ENCODE assay signal across 10 mouse cellular contexts in the genomic region with DNA sequence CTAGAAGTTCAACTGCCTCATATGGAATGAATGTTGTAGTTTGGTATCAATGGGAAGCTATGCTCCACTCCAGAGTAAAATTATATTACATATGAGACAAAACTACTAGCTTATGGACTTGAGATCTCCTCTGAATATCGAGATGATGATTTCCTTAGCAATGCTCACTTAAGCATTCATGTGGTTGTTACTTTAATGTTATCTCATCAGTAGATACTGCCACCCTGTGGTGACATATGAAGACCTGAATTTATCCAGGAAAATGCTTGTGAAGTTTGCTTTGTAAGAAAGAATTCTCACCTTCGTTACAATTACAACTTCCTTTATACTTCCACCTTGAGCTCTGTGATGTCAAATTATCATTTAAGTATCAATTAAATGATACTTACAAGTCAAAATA.
DNase-seq lines count a peak whose midpoint lies in the region; ATAC-seq and TF ChIP-seq lines count a peak whose summit lies in the region.
"Had no signal": no experiment of that assay in that cellular context is flagged by ENCODE, and none has a peak within 500 bp of the region (broad histone marks: within the 10 kb centered on the region; RNA-seq: fewer than 3 reads in every experiment).

No protein-coding gene starts in this region.

- TF ChIP-seq EP300 in liver, embryonic 14.5 days (IDR thresholded peaks at IDR 0.05; ENCODE audit: low read depth), result no peak

- no peaks in the 10 kb centered on the region for H3K4me1 ChIP-seq in forebrain, embryonic 14.5 days (ENCODE audit: control insufficient read depth, insufficient read depth, low read length)
- H3K4me1 ChIP-seq in forebrain, embryonic 12.5 days, result no peaks in the 10 kb centered on the region
- no peaks in the 10 kb centered on the region; a peak in 1 of 4 replicates for H3K4me1 ChIP-seq in liver, embryonic 14.5 days (replicated peaks; ENCODE audit: control insufficient read depth in 2 of 2, insufficient read depth in 2 of 2, low read length in 1 of 2)
- no peaks in the 10 kb centered on the region for H3K4me1 ChIP-seq in liver, embryonic 11.5 days (replicated peaks; ENCODE audit: control insufficient read depth, insufficient read depth, low read length)
- H3K4me1 ChIP-seq in midbrain, postnatal 0 days (ENCODE audit: insufficient read depth, low read length), result no peaks in the 10 kb centered on the region
- H3K4me1 ChIP-seq: stomach, embryonic 15.5 days had no signal

- WGBS in forebrain, embryonic 14.5 days, result 14% methylated on average over 2 of the region's 2 CpGs
- 23% methylated on average over 2 of the region's 2 CpGs for WGBS in forebrain, embryonic 12.5 days
- 19% methylated on average over 2 of the region's 2 CpGs for WGBS in liver, embryonic 14.5 days (ENCODE audit: insufficient replicate concordance)
- WGBS in liver, embryonic 11.5 days, result 35% methylated on average over 2 of the region's 2 CpGs
- WGBS in midbrain, postnatal 0 days, result 10% methylated on average over 2 of the region's 2 CpGs

- H3K36me3 ChIP-seq in forebrain, embryonic 14.5 days (ENCODE audit: control insufficient read depth, insufficient read depth, low read length), result no peaks in the 10 kb centered on the region
- H3K36me3 ChIP-seq in forebrain, embryonic 12.5 days (replicated peaks), result no peaks in the 10 kb centered on the region
- H3K36me3 ChIP-seq in liver, embryonic 14.5 days (replicated peaks; ENCODE audit: control insufficient read depth, insufficient read depth, low read depth), result no peaks in the 10 kb centered on the region
- no peaks in the 10 kb centered on the region for H3K36me3 ChIP-seq in liver, embryonic 11.5 days (ENCODE audit: control insufficient read depth, insufficient read depth, low read length)
- no peaks in the 10 kb centered on the region for H3K36me3 ChIP-seq in midbrain, postnatal 0 days (ENCODE audit: insufficient read depth, low read length)
- H3K36me3 ChIP-seq: embryonic facial prominence, embryonic 12.5 days; stomach, embryonic 15.5 days had no signal

- H3K9me3 ChIP-seq in forebrain, embryonic 14.5 days (replicated peaks; ENCODE audit: control insufficient read depth, low read length), result no peaks in the 10 kb centered on the region
- no peaks in the 10 kb centered on the region for H3K9me3 ChIP-seq in forebrain, embryonic 12.5 days
- H3K9me3 ChIP-seq in liver, embryonic 14.5 days (ENCODE audit: control insufficient read depth, low read length), result no peaks in the 10 kb centered on the region
- H3K9me3 ChIP-seq in liver, embryonic 11.5 days (ENCODE audit: control insufficient read depth, low read length), result no peaks in the 10 kb centered on the region
- H3K9me3 ChIP-seq in midbrain, postnatal 0 days (ENCODE audit: low read length), result no peaks in the 10 kb centered on the region
- H3K9me3 ChIP-seq: embryonic facial prominence, embryonic 12.5 days; stomach, embryonic 15.5 days had no signal

- 0 out of 2 replicates have a peak, but pooled peaks have one; percentile 40 for ATAC-seq in forebrain, embryonic 14.5 days
- ATAC-seq in forebrain, embryonic 12.5 days (ENCODE audit: low FRiP score), result no peak
- ATAC-seq in liver, embryonic 14.5 days (ENCODE audit: insufficient read depth), result no peak
- no peak for ATAC-seq in liver, embryonic 11.5 days (replicated peaks; ENCODE audit: low FRiP score)
- no peak for ATAC-seq in midbrain, postnatal 0 days (ENCODE audit: low FRiP score)
- no peak for ATAC-seq in granulocyte monocyte progenitor cell, adult 5-6 weeks (replicated peaks; ENCODE audit: poor library complexity, severe bottlenecking)

- H3K4me2 ChIP-seq in forebrain, embryonic 14.5 days (ENCODE audit: low read length), result no peak overlapping the region
- no peak overlapping the region for H3K4me2 ChIP-seq in forebrain, embryonic 12.5 days
- H3K4me2 ChIP-seq in liver, embryonic 14.5 days (ENCODE audit: low read depth), result no peak overlapping the region
- H3K4me2 ChIP-seq in liver, embryonic 11.5 days, result no peak overlapping the region
- H3K4me2 ChIP-seq in midbrain, postnatal 0 days (ENCODE audit: low read depth, low read length, poor library complexity, severe bottlenecking), result no peak overlapping the region
- H3K4me2 ChIP-seq: embryonic facial prominence, embryonic 12.5 days; stomach, embryonic 15.5 days had no signal

- no peak overlapping the region for H3K4me3 ChIP-seq in forebrain, embryonic 14.5 days (ENCODE audit: low read depth, low read length)
- H3K4me3 ChIP-seq in forebrain, embryonic 12.5 days (replicated peaks), result no peak overlapping the region
- H3K4me3 ChIP-seq in liver, embryonic 14.5 days (ENCODE audit: insufficient read depth in 1 of 2, low read depth in 2 of 2, low read length in 2 of 2), result no peak overlapping the region
- H3K4me3 ChIP-seq in liver, embryonic 11.5 days (ENCODE audit: low read depth, low read length), result no peak overlapping the region
- no peak overlapping the region for H3K4me3 ChIP-seq in midbrain, postnatal 0 days (ENCODE audit: low read depth, low read length)
- H3K4me3 ChIP-seq: embryonic facial prominence, embryonic 12.5 days; stomach, embryonic 15.5 days had no signal

- peak; percentile 14; the same call in 1 of the 2 replicates for TF ChIP-seq CTCF in liver, embryonic 14.5 days (IDR thresholded peaks at IDR 0.05; ENCODE audit: low read depth)
- peak; percentile 87 for TF ChIP-seq CTCF in midbrain, postnatal 0 days (IDR thresholded peaks at IDR 0.05)

- no peaks in the 10 kb centered on the region for H3K27me3 ChIP-seq in forebrain, embryonic 14.5 days (replicated peaks; ENCODE audit: control insufficient read depth, insufficient read depth, low read length)
- no peaks in the 10 kb centered on the region for H3K27me3 ChIP-seq in forebrain, embryonic 12.5 days
- no peaks in the 10 kb centered on the region for H3K27me3 ChIP-seq in liver, embryonic 14.5 days (ENCODE audit: control insufficient read depth, insufficient read depth, low read length)
- no peaks in the 10 kb centered on the region for H3K27me3 ChIP-seq in liver, embryonic 11.5 days (replicated peaks; ENCODE audit: control insufficient read depth, insufficient read depth, low read length)
- no peaks in the 10 kb centered on the region for H3K27me3 ChIP-seq in midbrain, postnatal 0 days (ENCODE audit: insufficient read depth, low read length)
- H3K27me3 ChIP-seq: embryonic facial prominence, embryonic 12.5 days; stomach, embryonic 15.5 days had no signal

- no peak overlapping the region for H3K27ac ChIP-seq in forebrain, embryonic 14.5 days (ENCODE audit: low read depth, low read length)
- H3K27ac ChIP-seq in forebrain, embryonic 12.5 days, result no peak overlapping the region
- H3K27ac ChIP-seq in liver, embryonic 14.5 days, result no peak overlapping the region
- no peak overlapping the region for H3K27ac ChIP-seq in liver, embryonic 11.5 days (ENCODE audit: low read depth, low read length)
- no peak overlapping the region for H3K27ac ChIP-seq in midbrain, postnatal 0 days (ENCODE audit: low read depth, low read length)
- H3K27ac ChIP-seq: embryonic facial prominence, embryonic 12.5 days; stomach, embryonic 15.5 days had no signal

- H3K9ac ChIP-seq in forebrain, embryonic 14.5 days (ENCODE audit: low read length), result no peak overlapping the region
- no peak overlapping the region for H3K9ac ChIP-seq in forebrain, embryonic 12.5 days
- no peak overlapping the region for H3K9ac ChIP-seq in liver, embryonic 14.5 days (replicated peaks)
- H3K9ac ChIP-seq in liver, embryonic 11.5 days (ENCODE audit: low read depth, low read length), result no peak overlapping the region
- H3K9ac ChIP-seq in midbrain, postnatal 0 days (replicated peaks; ENCODE audit: low read length, poor library complexity, severe bottlenecking), result no peak overlapping the region
- H3K9ac ChIP-seq: embryonic facial prominence, embryonic 12.5 days; stomach, embryonic 15.5 days had no signal

- DNase-seq in forebrain, embryonic 14.5 days (ENCODE audit: low spot score), result peak; percentile 89
- no peak for DNase-seq in liver, embryonic 14.5 days (ENCODE audit: low read depth in 3 of 3, low spot score in 3 of 3)
- no peak for DNase-seq in liver, embryonic 11.5 days (ENCODE audit: low spot score)
- DNase-seq in embryo, embryonic 10.5 days (ENCODE audit: low spot score), result peak; percentile 81
- DNase-seq in midbrain, postnatal 0 days (ENCODE audit: low spot score), result peak; percentile 91
- DNase-seq in gastrocnemius, postnatal 10 days, result no peak

Comparison
In these comparisons a context has a peak if more than half of its experiments do, and no peak if none do; other contexts are left out.
1. DNase-seq: peak in forebrain, embryonic 14.5 days (single experiment), embryo, embryonic 10.5 days (single experiment) and midbrain, postnatal 0 days (single experiment); none in liver, embryonic 14.5 days (0 of 3), liver, embryonic 11.5 days (single experiment) and gastrocnemius, postnatal 10 days (single experiment).